Mouse (Mus musculus) duodenum, adult 2 months (tissue): ENCODE measurements around the gene Olfr1155. TPM values are rescaled to one million over a fixed set of nuclear protein-coding genes. Genes with fewer than 3 reads are reported as not detected.

ENCODE experiments used
- polyA plus RNA-seq: library from polyadenylated mRNA; depleted of rRNA; stranded (reverse); fragments of >200 nt; gene quantifications from 2 replicates; pipeline ENCODE4 v1.2.3, GENCODE M21; 2012; ENCODE audit warnings: low replicate concordance; rRNA removed

Gene Olfr1155
- not detected in 2 replicates for polyA plus RNA-seq

GRCm38 (mm10) chr2:87945037-87945436 lies at the start of gene Olfr1155:
Gene Olfr1155 (minus strand): TSS chr2:87945137.

GRCm38 (mm10) chr2:87989813-87990212 lies 44.9 kb upstream of the Olfr1155 start, which contains the start of gene Olfr1158:
Gene Olfr1158 (plus strand): TSS chr2:87990113.

GRCm38 (mm10) chr2:87974563-87974962 lies 29.6 kb upstream of the Olfr1155 start, which contains the start of gene Olfr74:
Gene Olfr74 (minus strand): TSS chr2:87974663.

GRCm38 (mm10) chr2:87968199-87968598 lies 23.3 kb upstream of the Olfr1155 start, which contains the start of gene Olfr1157:
Gene Olfr1157 (minus strand): TSS chr2:87968299.

GRCm38 (mm10) chr2:87953000-87953399 lies 8.1 kb upstream of the Olfr1155 start, which contains the start of gene Olfr1156:
Gene Olfr1156 (minus strand): TSS chr2:87953100.

GRCm38 (mm10) chr2:87905066-87905465 lies 39.9 kb downstream of the Olfr1155 start, which contains the start of gene Olfr1154:
Gene Olfr1154 (minus strand): TSS chr2:87905166.

GRCm38 (mm10) chr2:87894662-87895061 lies 50.3 kb downstream of the Olfr1155 start, which contains the start of gene Olfr1153:
Gene Olfr1153 (plus strand): TSS chr2:87894962.

Other genes starting within 250 kb of the Olfr1155 start
- gene Olfr1137, start 232.0 kb downstream of the Olfr1155 start, polyA plus RNA-seq: not detected in 2 replicates
- not detected in 2 replicates for gene Olfr1138, start 205.2 kb downstream of the Olfr1155 start, polyA plus RNA-seq
- not detected in 2 replicates for gene Olfr1140, start 201.4 kb downstream of the Olfr1155 start, polyA plus RNA-seq
- not detected in 2 replicates for gene Olfr1141, start 191.1 kb downstream of the Olfr1155 start, polyA plus RNA-seq
- gene Olfr152, start 165.7 kb downstream of the Olfr1155 start, polyA plus RNA-seq: not detected in 2 replicates
- gene Olfr1143, start 144.5 kb downstream of the Olfr1155 start, polyA plus RNA-seq: not detected in 2 replicates
- gene Olfr1145, start 135.3 kb downstream of the Olfr1155 start, polyA plus RNA-seq: not detected in 2 replicates
- not detected in 2 replicates for gene Olfr1148, start 114.6 kb downstream of the Olfr1155 start, polyA plus RNA-seq
- gene Olfr1150-ps1, start 101.1 kb downstream of the Olfr1155 start, polyA plus RNA-seq: not detected in 2 replicates
- gene Olfr1151, start 89.3 kb downstream of the Olfr1155 start, polyA plus RNA-seq: not detected in 2 replicates
- not detected in 2 replicates for gene Olfr1152, start 78.6 kb downstream of the Olfr1155 start, polyA plus RNA-seq
- not detected in 2 replicates for gene Olfr1153, start 50.2 kb downstream of the Olfr1155 start, polyA plus RNA-seq
- gene Olfr1154, start 40.0 kb downstream of the Olfr1155 start, polyA plus RNA-seq: not detected in 2 replicates
- not detected in 2 replicates for gene Olfr1156, start 8.0 kb upstream of the Olfr1155 start, polyA plus RNA-seq
- not detected in 2 replicates for gene Olfr1157, start 23.2 kb upstream of the Olfr1155 start, polyA plus RNA-seq
- gene Olfr74, start 29.5 kb upstream of the Olfr1155 start, polyA plus RNA-seq: not detected in 2 replicates
- gene Olfr1158, start 45.0 kb upstream of the Olfr1155 start, polyA plus RNA-seq: not detected in 2 replicates
- not detected in 2 replicates for gene Olfr1160, start 63.1 kb upstream of the Olfr1155 start, polyA plus RNA-seq
- not detected in 2 replicates for gene Olfr1161, start 77.6 kb upstream of the Olfr1155 start, polyA plus RNA-seq
- not detected in 2 replicates for gene Olfr73, start 92.6 kb upstream of the Olfr1155 start, polyA plus RNA-seq
- not detected in 2 replicates for gene Olfr1162, start 106.0 kb upstream of the Olfr1155 start, polyA plus RNA-seq
- gene Olfr1163, start 126.7 kb upstream of the Olfr1155 start, polyA plus RNA-seq: not detected in 2 replicates
- not detected in 2 replicates for gene Olfr1164, start 148.8 kb upstream of the Olfr1155 start, polyA plus RNA-seq
- gene Olfr1166, start 183.1 kb upstream of the Olfr1155 start, polyA plus RNA-seq: not detected in 2 replicates
- gene Olfr1167, start 210.1 kb upstream of the Olfr1155 start, polyA plus RNA-seq: not detected in 2 replicates
- gene Olfr1168, start 236.7 kb upstream of the Olfr1155 start, polyA plus RNA-seq: not detected in 2 replicates